Mouse (Mus musculus): ENCODE measurements around the gene Klf4. TPM values are rescaled to one million over a fixed set of nuclear protein-coding genes. Genes with fewer than 3 reads are reported as not detected.

Klf4 gene
- total RNA-seq, 4 experiments from 2014 or later, result 11.0 to 13.9 (median 12.1) TPM

DNA sequence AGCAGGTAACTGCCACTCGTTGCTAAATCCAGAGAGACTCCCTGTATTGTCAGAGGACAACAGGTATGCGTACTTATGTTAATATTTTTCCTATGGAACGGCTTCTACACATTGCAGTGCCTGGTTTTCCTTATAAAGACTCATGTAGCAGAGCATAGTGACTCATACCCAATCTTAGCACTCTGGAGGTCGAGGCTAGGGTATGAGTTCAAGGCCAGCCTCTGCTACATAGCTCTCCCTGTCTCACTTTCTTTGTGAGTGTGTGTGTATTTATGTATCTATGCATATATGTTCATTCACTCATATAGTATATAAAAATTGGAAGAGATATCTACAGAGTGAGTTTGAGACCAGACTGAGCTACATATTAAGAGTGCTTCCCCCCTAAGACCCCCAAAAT, 8.3 kb downstream of the Klf4 start:
- no peak for DNase-seq

DNA sequence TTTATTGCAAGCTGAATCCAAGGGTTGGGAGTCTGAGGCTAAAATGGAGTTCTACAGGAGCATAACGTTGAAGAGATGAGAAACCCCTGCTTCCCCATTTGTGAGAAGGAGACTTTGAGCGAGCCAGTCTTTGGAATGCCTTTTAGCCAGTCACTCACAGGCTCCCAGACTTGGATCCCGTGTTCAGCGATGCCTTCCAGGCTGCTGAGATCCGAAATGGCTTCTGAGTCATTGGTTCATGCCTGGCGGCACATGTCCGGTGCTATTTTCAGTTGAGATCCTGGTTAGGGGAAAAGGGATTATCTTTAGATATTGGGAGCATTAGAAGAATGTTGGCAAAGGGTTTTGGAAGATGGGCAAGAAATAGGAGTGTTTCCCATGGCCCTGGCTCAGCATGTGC, 14.8 kb downstream of the Klf4 start:
- DNase-seq, result no peak

DNA sequence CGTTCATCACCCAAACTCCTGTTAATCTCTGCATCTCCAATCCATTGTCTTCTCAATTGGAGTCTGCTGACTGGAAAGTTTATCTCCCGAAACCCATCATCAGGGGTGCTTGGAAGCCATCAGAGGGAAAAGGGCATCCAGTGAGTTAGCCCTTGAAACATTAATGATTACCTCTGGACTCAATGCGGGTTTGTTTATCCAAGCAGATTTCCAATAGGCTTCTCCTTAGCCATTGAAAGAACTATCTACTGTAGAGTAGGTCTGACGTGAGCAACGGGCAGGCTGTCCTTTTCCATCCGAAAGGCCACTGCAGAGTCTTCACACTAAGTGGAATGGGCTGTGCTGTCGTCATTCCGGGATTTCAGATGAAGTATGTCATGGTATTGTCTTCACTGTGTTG, 16.2 kb downstream of the Klf4 start:
- no peak for DNase-seq

DNA sequence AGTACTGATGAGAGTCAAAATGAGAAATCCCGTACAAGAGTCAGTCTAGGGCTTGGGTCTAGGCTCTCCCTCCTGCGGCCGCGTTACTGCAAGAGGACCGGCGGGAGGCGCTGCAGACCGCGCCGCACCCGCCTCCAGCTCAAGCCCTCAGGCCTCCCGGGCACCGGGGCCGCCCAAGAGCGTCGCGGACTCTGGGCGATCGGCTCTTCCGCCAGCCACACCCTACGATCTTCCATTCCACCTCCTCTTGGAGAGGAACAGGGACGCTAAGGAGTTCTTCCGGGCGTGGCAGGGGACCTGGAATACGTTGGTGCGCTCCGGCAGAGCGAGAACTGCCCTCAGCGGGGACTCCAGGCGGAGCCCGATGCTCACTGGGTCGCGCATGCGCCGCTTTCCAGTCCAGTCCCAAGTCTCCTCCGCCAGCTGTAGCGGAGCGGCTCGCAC, 17.5 kb downstream of the Klf4 start:
- DNase-seq, result peak; percentile 48

DNA sequence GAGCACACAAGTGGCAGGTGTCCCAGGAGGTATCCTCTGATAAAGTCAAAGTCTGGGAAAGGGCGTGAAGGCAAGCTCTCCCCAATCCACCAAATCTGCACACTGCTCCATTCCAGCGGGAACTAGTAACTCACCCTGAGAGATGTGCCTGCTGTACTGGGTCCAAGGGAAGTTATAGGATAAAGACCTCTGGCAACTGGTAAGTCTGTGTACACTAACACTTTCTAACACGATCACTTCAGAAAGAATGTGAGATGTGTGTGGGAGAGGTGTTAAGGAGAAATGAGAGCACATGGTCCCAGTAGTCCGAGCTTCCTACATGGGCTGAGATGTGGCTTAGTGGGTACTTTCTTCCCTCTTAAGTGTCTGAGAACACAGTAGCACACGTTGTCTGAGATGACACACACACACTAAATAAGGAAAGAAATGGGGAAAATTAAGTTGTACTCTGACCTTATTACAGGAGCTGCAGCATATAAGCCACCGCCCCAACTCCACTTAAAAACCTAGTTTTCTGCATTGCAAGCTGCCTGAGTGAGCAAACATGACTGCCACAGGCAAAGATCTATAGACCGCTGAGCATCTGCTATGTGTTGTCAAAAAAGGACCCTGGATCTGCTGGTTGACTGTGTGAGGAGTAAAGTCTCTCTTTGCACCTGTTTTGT, 18.5 kb downstream of the Klf4 start:
- no peak for DNase-seq

DNA sequence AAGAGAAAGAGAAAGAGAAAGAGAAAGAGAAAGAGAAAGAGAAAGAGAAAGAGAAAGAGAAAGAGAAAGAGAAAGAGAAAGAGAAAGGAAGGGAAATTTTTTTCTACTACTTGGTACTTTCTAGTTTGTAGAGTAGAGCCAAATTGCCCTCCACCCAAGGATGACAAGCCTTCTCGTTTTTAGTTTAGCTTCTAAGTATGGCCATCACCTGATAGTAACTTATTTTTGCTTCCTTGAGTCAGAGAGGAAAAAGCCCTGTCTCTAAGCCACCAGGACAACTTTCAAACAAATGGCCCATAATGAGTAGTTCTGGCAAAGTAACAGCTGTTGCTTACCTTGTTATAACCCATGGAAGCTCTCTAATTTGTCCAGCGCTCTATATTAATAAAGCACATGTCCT, 20.9 kb downstream of the Klf4 start:
- no peak for DNase-seq

DNA sequence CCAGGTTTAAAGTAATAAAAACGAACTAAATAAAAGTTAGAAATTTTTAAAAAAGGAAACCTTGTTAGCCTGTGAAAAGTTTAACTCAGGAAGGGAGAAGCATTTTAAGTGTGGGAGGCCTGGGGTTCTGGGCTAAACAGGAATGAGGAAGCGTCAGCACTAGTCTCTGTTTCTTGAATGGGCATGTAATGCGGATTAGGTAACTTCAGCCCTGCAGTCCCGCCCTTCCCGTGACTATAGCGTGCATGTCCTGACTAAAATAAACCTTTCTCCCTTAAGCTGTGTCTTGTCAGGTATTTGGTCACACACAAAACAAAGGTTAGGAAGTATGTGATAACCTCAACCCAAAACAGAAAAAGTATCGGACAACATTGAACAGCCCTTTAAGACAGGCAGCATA, 23.6 kb downstream of the Klf4 start:
- no peak for DNase-seq

DNA sequence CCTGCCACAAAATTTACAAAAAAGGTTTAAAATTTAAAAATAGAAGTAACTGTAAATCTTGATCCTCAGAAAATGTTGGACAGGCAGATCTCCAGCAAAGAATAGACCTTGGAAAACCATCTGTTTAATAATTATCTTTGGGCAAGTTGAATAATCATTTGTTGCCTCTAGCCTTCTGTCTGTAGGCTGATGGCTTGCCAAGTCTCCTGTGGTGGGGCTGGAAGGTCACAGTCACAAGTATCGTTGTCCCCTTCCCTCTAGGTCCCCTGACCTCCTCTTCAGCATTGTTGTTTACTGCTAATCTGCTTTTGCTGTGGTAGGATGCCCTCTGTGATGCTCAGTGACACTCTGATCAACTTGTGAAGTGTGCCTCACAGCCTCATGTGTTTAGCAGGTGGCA, 33.6 kb downstream of the Klf4 start:
- DNase-seq, result no peak

DNA sequence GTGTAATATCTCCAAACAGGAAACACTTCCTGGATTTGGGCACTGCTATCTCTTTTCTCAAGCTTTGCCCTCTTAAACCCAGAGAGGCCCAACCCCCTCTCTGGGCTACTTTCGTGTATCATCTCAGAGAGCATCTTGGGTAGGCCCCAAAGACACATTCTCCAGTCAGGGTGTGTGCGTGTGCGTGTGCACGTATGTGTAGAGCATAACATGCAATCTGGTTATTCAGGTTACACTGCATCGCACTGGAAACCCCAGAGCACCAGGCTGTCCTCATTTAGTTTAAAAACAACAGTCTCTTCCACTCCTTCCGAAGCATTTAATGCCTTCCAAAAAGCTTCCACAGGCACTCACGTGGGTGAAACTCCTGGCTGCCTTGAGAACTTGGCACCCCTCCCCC, 35.9 kb downstream of the Klf4 start:
- no peak for DNase-seq

DNA sequence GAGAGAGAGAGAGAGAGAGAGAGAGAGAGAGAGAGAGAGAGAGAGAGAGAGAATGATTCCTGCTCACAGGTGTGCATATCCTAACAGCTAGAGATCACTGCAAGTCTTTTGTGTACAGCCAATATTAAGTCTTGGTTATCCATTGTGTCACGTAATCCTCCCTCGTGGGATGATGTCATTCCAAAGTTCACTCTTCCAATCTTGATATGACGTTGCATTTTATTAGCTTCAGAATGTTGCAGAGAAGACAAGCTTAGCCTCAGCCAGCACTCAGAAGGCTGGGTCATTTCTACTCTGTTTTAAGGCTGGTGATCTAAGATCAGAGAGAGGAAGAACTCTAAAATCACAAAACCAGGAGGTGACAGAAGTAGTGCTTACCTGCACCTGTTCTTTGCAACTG, 39.0 kb downstream of the Klf4 start:
- DNase-seq, result no peak

DNA sequence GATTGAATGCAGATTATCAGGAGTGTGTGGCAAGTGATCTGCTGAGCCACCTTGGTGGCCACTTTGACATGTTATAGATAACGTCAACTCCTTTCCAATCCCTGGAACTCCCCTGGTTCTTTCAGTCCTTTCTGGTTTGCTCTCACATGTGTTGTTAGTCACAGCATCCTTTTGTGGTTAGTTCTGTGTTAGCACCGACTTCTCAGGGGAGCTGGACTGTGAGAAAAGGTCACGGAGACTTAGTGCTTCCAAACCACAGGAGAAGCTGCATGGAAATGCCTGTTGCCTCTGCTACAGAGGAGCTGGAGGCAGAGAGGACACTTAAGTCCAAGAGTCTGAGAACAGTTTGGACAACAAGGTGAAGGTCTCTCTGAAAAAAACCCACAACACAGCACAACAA, 42.9 kb downstream of the Klf4 start:
- no peak for DNase-seq

DNA sequence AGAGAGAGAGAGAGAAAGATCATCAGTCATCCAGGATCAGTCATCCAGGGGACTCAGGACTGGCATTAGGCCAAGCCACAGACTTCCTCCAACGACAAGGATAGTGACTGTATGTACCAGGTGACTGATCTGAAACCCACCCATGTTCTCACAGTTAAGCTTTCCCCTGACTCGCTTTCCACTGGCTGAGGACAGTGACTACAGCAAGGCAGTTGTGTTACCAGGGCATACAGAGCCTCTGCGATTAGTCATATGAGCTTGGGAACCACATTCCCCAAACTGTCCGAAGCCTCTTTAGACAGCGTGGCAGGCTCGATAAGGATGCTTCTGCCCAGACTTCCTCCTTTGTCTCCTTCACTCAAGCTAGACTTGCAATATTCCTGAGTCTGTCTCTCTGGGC, 43.7 kb downstream of the Klf4 start:
- no peak for DNase-seq

DNA sequence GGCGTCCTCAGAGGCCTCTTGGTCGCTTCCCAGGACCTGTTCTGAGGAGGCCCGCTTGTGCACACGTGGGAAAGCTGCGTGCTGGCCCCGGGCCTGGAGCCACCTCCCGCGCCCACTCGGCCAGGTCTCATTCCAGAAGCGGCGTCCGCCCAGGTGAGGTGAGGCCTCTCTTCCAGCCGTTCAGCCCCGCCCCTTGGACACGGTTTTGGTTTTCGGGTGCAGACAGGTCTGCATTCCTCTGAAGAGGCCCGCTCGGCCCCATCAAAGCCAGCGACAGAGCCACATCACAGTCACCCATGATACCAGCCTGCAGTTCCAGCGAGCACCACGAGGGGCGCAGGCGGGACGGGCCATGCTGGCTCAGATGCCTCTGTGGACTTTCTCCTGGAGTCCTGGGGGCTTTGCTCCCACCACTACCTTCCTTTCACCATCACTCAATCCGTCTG, 51.9 kb downstream of the Klf4 start:
- no peak for DNase-seq

DNA sequence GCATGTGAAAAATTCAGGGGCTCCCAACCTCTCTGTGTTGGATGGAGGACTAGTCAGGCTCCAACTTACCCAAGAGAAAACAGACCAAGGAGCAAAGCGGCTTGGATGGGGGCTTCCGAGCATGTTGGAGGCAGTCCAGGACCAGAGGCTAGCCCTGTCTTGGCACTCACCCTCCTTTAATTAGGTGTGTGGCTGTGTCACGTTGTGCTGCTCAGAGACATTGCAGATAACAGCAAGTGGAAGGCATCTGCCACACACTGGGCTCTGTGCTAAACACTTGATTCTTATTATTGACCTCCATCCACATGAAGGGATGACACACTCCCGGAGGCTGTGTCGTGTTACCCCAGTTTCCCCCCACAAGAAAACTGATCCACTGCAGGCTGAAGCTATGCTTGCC, 53.9 kb downstream of the Klf4 start:
- DNase-seq, result no peak

DNA sequence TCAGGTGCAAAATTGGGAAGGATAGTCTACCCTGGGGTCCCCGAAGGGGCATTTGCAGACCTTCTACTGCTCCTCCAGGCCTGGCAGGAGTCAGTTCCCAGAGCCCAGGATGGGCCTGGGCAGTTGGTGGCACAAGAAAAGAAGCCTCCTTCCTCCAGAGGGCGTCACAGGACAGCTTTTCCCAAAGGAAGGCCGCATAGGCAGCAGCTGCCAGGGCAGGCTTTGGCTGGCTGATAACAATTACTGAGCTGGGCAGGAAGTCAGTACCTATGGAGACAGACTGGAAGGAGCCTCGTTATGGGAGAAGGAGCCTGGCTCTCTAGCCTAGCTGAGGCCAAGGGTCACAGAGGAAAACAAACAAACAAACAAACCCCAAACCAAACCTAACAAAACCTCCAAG, 54.3 kb downstream of the Klf4 start:
- no peak for DNase-seq

DNA sequence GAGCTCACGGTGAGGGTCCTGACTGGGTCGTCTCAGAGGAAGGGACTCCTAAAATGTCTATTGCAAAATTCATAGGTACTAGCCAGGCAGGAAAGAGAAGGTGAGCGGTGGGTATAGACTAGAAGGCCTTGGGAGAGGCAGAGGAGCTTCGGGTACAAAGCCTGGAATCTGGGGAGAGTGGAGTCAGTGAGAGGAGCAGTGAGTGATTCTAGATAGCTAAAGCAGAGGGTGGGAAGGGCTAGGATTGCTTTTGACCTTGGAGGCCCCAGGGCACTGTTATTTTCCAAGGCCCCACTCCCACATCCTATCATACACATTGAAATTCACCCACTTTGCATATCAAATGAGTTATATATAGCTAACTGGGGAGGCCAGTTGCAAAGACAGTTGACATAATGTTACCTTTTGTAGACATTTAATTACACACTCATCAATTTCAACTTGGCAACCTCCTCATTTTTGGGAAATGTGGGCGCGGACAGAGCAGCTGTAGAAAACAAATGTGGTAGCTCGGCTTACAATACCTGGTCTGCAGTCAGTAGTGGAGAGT, 55.0 kb downstream of the Klf4 start:
- DNase-seq, result no peak

Other genes starting within 250 kb of the Klf4 start
- 100 to 1,000 TPM; 124 to 153 (median 132) TPM for gene Rad23b, start 182.4 kb downstream of the Klf4 start, total RNA-seq (2022)